In genomic region chr16:94313229-94314030, GRCm38 (mm10) we compare ENCODE assay signal across 8 mouse cellular contexts. TPM values are rescaled to one million over a fixed set of nuclear protein-coding genes. Genes with fewer than 3 reads are reported as not detected.
DNase-seq lines count a peak whose midpoint lies in the region; ATAC-seq and TF ChIP-seq lines count a peak whose summit lies in the region.

TSS of gene Hlcs (minus strand) at chr16:94313571.

- 1% methylated on average over 64 of the region's 64 CpGs for WGBS in forebrain, embryonic 11.5 days
- under 1% methylated on average over 64 of the region's 64 CpGs for WGBS in heart, embryonic 16.5 days
- WGBS in liver, embryonic 16.5 days (ENCODE audit: insufficient replicate concordance) = under 1% methylated on average over 62 of the region's 64 CpGs
- WGBS in neural tube, embryonic 13.5 days = 1% methylated on average over 64 of the region's 64 CpGs

- peak; percentile 62 for TF ChIP-seq POLR2A in testis, adult 2 months (IDR thresholded peaks at IDR 0.05; ENCODE audit: control insufficient read depth, low read depth, low read length)

- H3K4me3 ChIP-seq in forebrain, embryonic 11.5 days (ENCODE audit: low read depth, low read length) = peak within 1 kb of the TSS; percentile 55
- peak within 1 kb of the TSS; percentile 69 for H3K4me3 ChIP-seq in heart, embryonic 16.5 days (ENCODE audit: low read length)
- H3K4me3 ChIP-seq in liver, embryonic 16.5 days (ENCODE audit: low read depth, low read length) = peak within 1 kb of the TSS; percentile 86
- H3K4me3 ChIP-seq in neural tube, embryonic 13.5 days = peak within 1 kb of the TSS; percentile 62
- H3K4me3 ChIP-seq in testis, adult 2 months (ENCODE audit: control insufficient read depth, low read depth, low read length) = peak within 1 kb of the TSS; percentile 100

- H3K9ac ChIP-seq in forebrain, embryonic 11.5 days (ENCODE audit: low read length) = peak within 1 kb of the TSS; percentile 85
- peak within 1 kb of the TSS; percentile 88 for H3K9ac ChIP-seq in heart, embryonic 16.5 days (ENCODE audit: low read length)
- H3K9ac ChIP-seq in liver, embryonic 16.5 days (ENCODE audit: low read depth, low read length) = peak within 1 kb of the TSS; percentile 93
- peak within 1 kb of the TSS; percentile 89 for H3K9ac ChIP-seq in neural tube, embryonic 13.5 days

- H3K9me3 ChIP-seq in forebrain, embryonic 11.5 days (ENCODE audit: control insufficient read depth, low read length) = no peaks in the 10 kb centered on the region
- H3K9me3 ChIP-seq in heart, embryonic 16.5 days (replicated peaks; ENCODE audit: control insufficient read depth, low read length) = no peaks in the 10 kb centered on the region
- no peaks in the 10 kb centered on the region for H3K9me3 ChIP-seq in liver, embryonic 16.5 days (replicated peaks; ENCODE audit: control insufficient read depth, low read length)
- no peaks in the 10 kb centered on the region for H3K9me3 ChIP-seq in neural tube, embryonic 13.5 days

- peak; percentile 98 for TF ChIP-seq CTCF in testis, adult 2 months (IDR thresholded peaks at IDR 0.05; ENCODE audit: control insufficient read depth, insufficient read depth, insufficient replicate concordance, low read depth, low read length)

- H3K27ac ChIP-seq in forebrain, embryonic 11.5 days (ENCODE audit: low read depth, low read length) = peak within 1 kb of the TSS; percentile 97
- H3K27ac ChIP-seq in heart, embryonic 16.5 days (ENCODE audit: low read length) = peak within 1 kb of the TSS; percentile 97
- peak within 1 kb of the TSS; percentile 93 for H3K27ac ChIP-seq in liver, embryonic 16.5 days (ENCODE audit: low read length)
- peak within 1 kb of the TSS; percentile 100 for H3K27ac ChIP-seq in neural tube, embryonic 13.5 days (replicated peaks)
- peak within 1 kb of the TSS; percentile 99 for H3K27ac ChIP-seq in testis, adult 2 months (ENCODE audit: control insufficient read depth, insufficient read depth, low read depth, low read length)

- DNase-seq in c-Kit-positive CD71-negative TER-119-negative erythroid progenitor cells, embryonic 14.5 days (ENCODE audit: low read depth) = peak; percentile 90
- DNase-seq in forebrain, embryonic 11.5 days (ENCODE audit: low spot score) = peak; percentile 99
- DNase-seq in kidney, postnatal 4 days = peak; percentile 99

- H3K27me3 ChIP-seq in forebrain, embryonic 11.5 days (ENCODE audit: control insufficient read depth, insufficient read depth, low read length) = no peaks in the 10 kb centered on the region
- H3K27me3 ChIP-seq in heart, embryonic 16.5 days (ENCODE audit: control insufficient read depth, insufficient read depth, low read length) = no peaks in the 10 kb centered on the region
- no peaks in the 10 kb centered on the region for H3K27me3 ChIP-seq in liver, embryonic 16.5 days (ENCODE audit: control insufficient read depth, insufficient read depth, low read depth, low read length)
- H3K27me3 ChIP-seq in neural tube, embryonic 13.5 days = no peaks in the 10 kb centered on the region
- H3K27me3 ChIP-seq in testis, adult 2 months (ENCODE audit: control insufficient read depth, insufficient read depth, low read length) = no peaks in the 10 kb centered on the region

- H3K4me1 ChIP-seq in forebrain, embryonic 11.5 days (replicated peaks; ENCODE audit: control insufficient read depth, insufficient read depth, low read length) = peaks cover 4% of the 10 kb centered on the region; the same call in 1 of the 2 replicates
- peaks cover 9% of the 10 kb centered on the region for H3K4me1 ChIP-seq in heart, embryonic 16.5 days (ENCODE audit: control insufficient read depth, insufficient read depth, low read length)
- H3K4me1 ChIP-seq in liver, embryonic 16.5 days (ENCODE audit: control insufficient read depth, low read depth, low read length) = peaks cover 8% of the 10 kb centered on the region
- H3K4me1 ChIP-seq in neural tube, embryonic 13.5 days (replicated peaks) = peaks cover 20% of the 10 kb centered on the region
- H3K4me1 ChIP-seq in testis, adult 2 months (ENCODE audit: control insufficient read depth, insufficient read depth, low read length) = peaks cover 8% of the 10 kb centered on the region

- H3K36me3 ChIP-seq in forebrain, embryonic 11.5 days (ENCODE audit: control insufficient read depth, insufficient read depth, low read length) = no peaks in the 10 kb centered on the region
- H3K36me3 ChIP-seq in heart, embryonic 16.5 days (ENCODE audit: control insufficient read depth, insufficient read depth) = no peaks in the 10 kb centered on the region
- no peaks in the 10 kb centered on the region for H3K36me3 ChIP-seq in liver, embryonic 16.5 days (ENCODE audit: control insufficient read depth, insufficient read depth)
- no peaks in the 10 kb centered on the region for H3K36me3 ChIP-seq in neural tube, embryonic 13.5 days
- H3K36me3 ChIP-seq in testis, adult 2 months (ENCODE audit: control insufficient read depth, insufficient read depth, low read length) = no peaks in the 10 kb centered on the region

- peak within 1 kb of the TSS; percentile 79 for H3K4me2 ChIP-seq in forebrain, embryonic 11.5 days (ENCODE audit: low read depth, low read length, severe bottlenecking)
- H3K4me2 ChIP-seq in heart, embryonic 16.5 days (ENCODE audit: low read depth, low read length) = peak within 1 kb of the TSS; percentile 92
- peak within 1 kb of the TSS; percentile 95 for H3K4me2 ChIP-seq in liver, embryonic 16.5 days (ENCODE audit: low read depth, low read length)
- peak within 1 kb of the TSS; percentile 74 for H3K4me2 ChIP-seq in neural tube, embryonic 13.5 days

- peak; percentile 85 for ATAC-seq in CD4-positive, CD25-positive, alpha-beta regulatory T cell, adult 4 months
- peak; percentile 91 for ATAC-seq in forebrain, embryonic 11.5 days (replicated peaks; ENCODE audit: low FRiP score)
- peak; percentile 93 for ATAC-seq in heart, embryonic 16.5 days (replicated peaks; ENCODE audit: extremely low read depth, insufficient read depth, low FRiP score)
- ATAC-seq in liver, embryonic 16.5 days (ENCODE audit: low read depth) = peak; percentile 93
- peak; percentile 94 for ATAC-seq in neural tube, embryonic 13.5 days (ENCODE audit: low read depth)

RNA-seq across cellular contexts. Expression of gene Hlcs, which starts in this region (rescaled TPM):
- polyA plus RNA-seq in CD4-positive, CD25-positive, alpha-beta regulatory T cell, adult 4 months (2017; shearing (Covaris generic)) = 1 to 10 TPM; 7.3 to 9.3 TPM
- 13.8 TPM in 2 replicates for polyA plus RNA-seq in forebrain, embryonic 11.5 days (2014; fragmentation: Nextera tagmentation; extraction: Ambion mirVana)
- 6.8 and 7.1 TPM in 2 replicates for polyA plus RNA-seq in heart, embryonic 16.5 days (2015; fragmentation: Nextera tagmentation; extraction: Ambion mirVana)
- 2.2 and 2.3 TPM in 2 replicates for polyA plus RNA-seq in liver, embryonic 16.5 days (2015; fragmentation: Nextera tagmentation; extraction: Ambion mirVana)
- 7.9 TPM in 2 replicates for polyA plus RNA-seq in neural tube, embryonic 13.5 days (2015; fragmentation: Nextera tagmentation; extraction: Ambion mirVana)
- 3.5 TPM in 2 replicates for polyA plus RNA-seq in testis, adult 2 months (2012; rRNA removed)

Comparison
In these comparisons a context has a peak if more than half of its experiments do, and no peak if none do; other contexts are left out.
1. Peak in every context shown above with its lines: DNase-seq, ATAC-seq, H3K4me3 ChIP-seq and H3K27ac ChIP-seq.